Mouse (Mus musculus): ENCODE data around the gene Gm11733. TPM values are rescaled to one million over a fixed set of nuclear protein-coding genes. Genes with fewer than 3 reads are reported as not detected.

Gm11733 gene
- total and polyA plus RNA-seq, 3 experiments = 0.06 TPM; not detected in 2

- DNase-seq (ENCODE audit: low read depth, low spot score) = no peak
- Histone ChIP-seq H3K4me3 (ENCODE audit: control insufficient read depth in 1 of 2, insufficient read depth in 1 of 2, low read depth in 2 of 2, low read length in 2 of 2) (no peak overlapping the region), H3K9me3 (replicated peaks; ENCODE audit: insufficient read depth, low read length) (no peaks in the 10 kb centered on the region), H3K4me1 (ENCODE audit: control insufficient read depth in 1 of 2, insufficient read depth in 2 of 2, low read length in 2 of 2) (peaks cover 2% of the 10 kb centered on the region in 2 experiments; a peak in 1 of 4 replicates), H3K27ac (ENCODE audit: control insufficient read depth, low read depth, low read length) (no peak overlapping the region), H3K36me3 (ENCODE audit: control insufficient read depth in 1 of 2, insufficient read depth in 2 of 2, low read length in 2 of 2) (no peaks in the 10 kb centered on the region), H3K27me3 (ENCODE audit: control insufficient read depth in 1 of 2, insufficient read depth in 2 of 2, low read length in 2 of 2) (0 out of 4 replicates have a peak, but pooled peaks cover 0 to 1% of the 10 kb centered on the region in 2 experiments), H3K9ac (ENCODE audit: control insufficient read depth, low read depth, low read length, poor library complexity, severe bottlenecking) (no peak overlapping the region), H3K79me2 (ENCODE audit: control insufficient read depth, insufficient read depth, low read length, poor library complexity) (no peaks in the 10 kb centered on the region)
- TF ChIP-seq CHD2 (IDR thresholded peaks at IDR 0.05; ENCODE audit: low read length) (no peak), ZC3H11A (IDR thresholded peaks at IDR 0.05; ENCODE audit: low read depth, low read length) (no peak), CTCF (IDR thresholded peaks at IDR 0.05 in 2 of 3, conservative IDR thresholded peaks at IDR 0.05 in 1 of 3; ENCODE audit: control insufficient read depth in 1 of 3, insufficient read depth in 1 of 3, low read depth in 2 of 3, low read length in 3 of 3, poor library complexity in 1 of 3, severe bottlenecking in 1 of 3) (no peak), TCF12 (IDR thresholded peaks at IDR 0.05; ENCODE audit: low read depth, low read length) (no peak), MAZ (IDR thresholded peaks at IDR 0.05; ENCODE audit: low read depth, low read length) (no peak), EP300 (IDR thresholded peaks at IDR 0.05; ENCODE audit: low read depth in 1 of 2, low read length in 2 of 2) (no peak), SMC3 (IDR thresholded peaks at IDR 0.05; ENCODE audit: low read depth, low read length) (no peak), BHLHE40 (IDR thresholded peaks at IDR 0.05; ENCODE audit: borderline replicate concordance, low read depth, low read length) (no peak), CHD1 (IDR thresholded peaks at IDR 0.05; ENCODE audit: low read depth, low read length) (no peak), E2F4 (IDR thresholded peaks at IDR 0.05; ENCODE audit: borderline replicate concordance, low read depth, low read length) (no peak), RAD21 (IDR thresholded peaks at IDR 0.05; ENCODE audit: low read depth, low read length) (no peak)
Observed at GRCm38 (mm10) chr11:117476554-117477107, 7.5 kb upstream of the Gm11733 start.

GRCm38 (mm10) chr11:117478271-117479006 is 5.7 kb upstream of the Gm11733 start:
- Histone ChIP-seq H3K4me3 (ENCODE audit: control insufficient read depth in 1 of 2, insufficient read depth in 1 of 2, low read depth in 2 of 2, low read length in 2 of 2) (no peak overlapping the region), H3K36me3 (ENCODE audit: control insufficient read depth in 1 of 2, insufficient read depth in 2 of 2, low read length in 2 of 2) (peaks cover 0 to 2% of the 10 kb centered on the region in 2 experiments; a peak in 1 of 4 replicates), H3K9ac (ENCODE audit: control insufficient read depth, low read depth, low read length, poor library complexity, severe bottlenecking) (no peak overlapping the region), H3K27ac (ENCODE audit: control insufficient read depth, low read depth, low read length) (no peak overlapping the region), H3K4me1 (ENCODE audit: control insufficient read depth in 1 of 2, insufficient read depth in 2 of 2, low read length in 2 of 2) (peaks cover 7 to 8% of the 10 kb centered on the region in 2 experiments; a peak in 3 of 4 replicates), H3K79me2 (ENCODE audit: control insufficient read depth, insufficient read depth, low read length, poor library complexity) (no peaks in the 10 kb centered on the region), H3K9me3 (replicated peaks; ENCODE audit: insufficient read depth, low read length) (no peaks in the 10 kb centered on the region), H3K27me3 (ENCODE audit: control insufficient read depth in 1 of 2, insufficient read depth in 2 of 2, low read length in 2 of 2) (no peaks in the 10 kb centered on the region)
- TF ChIP-seq SIN3A (IDR thresholded peaks at IDR 0.05; ENCODE audit: low read length) = no peak
- no peak for TF ChIP-seq BHLHE40 (IDR thresholded peaks at IDR 0.05; ENCODE audit: borderline replicate concordance, low read depth, low read length)
- TF ChIP-seq JUND (IDR thresholded peaks at IDR 0.05; ENCODE audit: low read depth, low read length) = no peak
- DNase-seq (ENCODE audit: low read depth, low spot score) = no peak

Data from MEL (cell line).